Mouse (Mus musculus): Measurements from ENCODE around the gene Trafd1. TPM values are rescaled to one million over a fixed set of nuclear protein-coding genes. Genes with fewer than 3 reads are reported as not detected.
"Not testable (repeated sequence)": the region's sequence is repeated elsewhere in the genome, so short reads cannot be mapped to it uniquely, and the experiment has no call there.

The Trafd1 gene
- total RNA-seq, 2 experiments from 2014 or later: 78.1 to 94.1 TPM

DNA sequence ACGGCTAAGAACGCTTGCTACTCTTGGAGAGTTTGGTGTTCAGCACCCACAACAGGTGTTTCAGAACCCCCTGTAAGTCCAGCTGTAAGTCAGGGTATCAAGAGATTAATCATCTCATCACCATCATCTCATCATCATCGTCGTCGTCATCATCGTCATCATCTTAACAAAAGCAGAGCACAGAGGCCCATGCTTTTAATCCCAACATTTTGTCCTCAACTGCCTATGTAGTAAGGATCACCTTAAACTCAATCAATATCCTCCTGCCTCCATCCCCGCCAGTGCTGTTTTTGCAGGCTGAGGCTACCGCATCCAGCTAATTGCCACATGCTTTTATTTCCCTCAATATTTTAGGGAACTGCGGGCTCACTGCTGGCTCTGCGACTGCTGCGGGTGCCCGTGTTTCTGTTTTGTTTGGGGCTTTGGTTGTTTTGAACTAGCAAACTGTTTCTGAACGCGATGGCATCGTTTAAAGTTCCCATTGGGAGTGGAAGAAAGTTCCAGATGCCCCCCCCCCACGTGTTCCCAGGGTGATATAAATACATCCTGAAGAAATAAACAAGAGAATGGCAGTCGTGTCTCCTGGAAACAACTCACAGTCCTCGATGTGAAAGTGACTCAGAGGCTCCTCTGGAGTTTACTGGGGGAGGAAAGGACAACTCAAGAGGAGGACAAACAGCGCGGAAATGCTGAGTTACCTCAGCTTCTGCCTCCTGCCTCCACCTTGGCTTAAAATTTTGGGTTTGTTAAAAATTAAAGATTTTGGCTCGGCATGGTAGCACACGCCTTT lies 883 bp upstream of the Trafd1 start:
- ATAC-seq (ENCODE audit: poor library complexity, severe bottlenecking): peak; percentile 20; the same call in 1 of the 2 replicates

DNA sequence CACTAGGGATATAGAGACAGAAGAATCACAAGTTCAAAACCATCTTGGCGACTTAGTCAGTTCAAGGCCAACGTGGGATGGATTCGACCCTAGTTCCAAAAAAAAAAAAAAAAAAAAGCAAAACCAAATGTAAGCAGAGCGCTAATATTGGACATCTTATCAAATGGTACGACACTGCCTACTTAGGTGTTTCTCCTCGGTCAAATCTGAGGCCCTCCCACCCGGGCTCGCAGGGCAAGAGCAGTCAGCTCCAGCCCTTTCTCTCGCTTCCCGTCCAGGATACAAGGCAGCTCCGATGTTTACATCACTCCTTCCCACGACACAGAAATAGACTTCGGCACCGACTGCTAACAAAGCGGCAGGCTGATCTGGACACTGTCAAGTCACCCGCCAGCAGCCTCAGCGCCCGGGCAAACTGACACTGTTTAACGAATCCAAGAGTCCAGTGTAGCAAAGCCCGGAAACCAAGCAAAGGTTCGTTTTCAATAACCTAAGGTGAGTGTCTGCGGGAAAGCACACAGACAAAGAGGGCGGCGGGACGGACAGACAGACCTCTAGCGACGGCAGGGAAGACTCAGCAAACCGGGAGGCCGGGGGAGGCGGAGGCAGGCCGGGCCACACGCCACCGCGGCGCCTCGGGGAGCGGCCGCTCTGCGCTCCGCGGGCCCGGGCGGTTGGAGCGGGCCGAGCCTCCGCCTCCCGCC lies 523 bp downstream of the Trafd1 start:
- ATAC-seq (ENCODE audit: poor library complexity, severe bottlenecking): peak; percentile 9

GRCm38 (mm10) chr5:121383857-121384756 lies 1.3 kb downstream of the Trafd1 start:
- 0 out of 2 replicates have a peak, but pooled peaks have one; percentile 19 for ATAC-seq (ENCODE audit: poor library complexity, severe bottlenecking)

DNA sequence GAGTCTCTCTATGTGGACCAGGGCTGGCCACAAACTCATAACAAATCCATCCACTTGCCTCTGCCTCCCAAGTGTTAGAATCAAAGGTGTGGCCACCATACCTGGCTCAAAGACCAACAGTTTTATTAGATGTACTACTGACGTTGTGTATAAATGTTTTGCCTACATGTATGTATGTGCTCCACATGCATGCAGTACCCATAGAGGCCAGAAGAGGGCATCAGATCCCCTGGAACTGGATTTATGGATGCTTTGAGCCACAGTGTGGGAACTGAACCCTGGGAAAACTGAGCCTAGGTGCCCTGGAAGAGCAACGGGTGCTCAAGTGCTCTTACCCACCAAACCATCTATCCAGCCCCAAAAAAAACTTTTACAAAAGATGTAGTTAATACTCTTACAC lies 4.7 kb downstream of the Trafd1 start:
- ATAC-seq (ENCODE audit: poor library complexity, severe bottlenecking): no peak

DNA sequence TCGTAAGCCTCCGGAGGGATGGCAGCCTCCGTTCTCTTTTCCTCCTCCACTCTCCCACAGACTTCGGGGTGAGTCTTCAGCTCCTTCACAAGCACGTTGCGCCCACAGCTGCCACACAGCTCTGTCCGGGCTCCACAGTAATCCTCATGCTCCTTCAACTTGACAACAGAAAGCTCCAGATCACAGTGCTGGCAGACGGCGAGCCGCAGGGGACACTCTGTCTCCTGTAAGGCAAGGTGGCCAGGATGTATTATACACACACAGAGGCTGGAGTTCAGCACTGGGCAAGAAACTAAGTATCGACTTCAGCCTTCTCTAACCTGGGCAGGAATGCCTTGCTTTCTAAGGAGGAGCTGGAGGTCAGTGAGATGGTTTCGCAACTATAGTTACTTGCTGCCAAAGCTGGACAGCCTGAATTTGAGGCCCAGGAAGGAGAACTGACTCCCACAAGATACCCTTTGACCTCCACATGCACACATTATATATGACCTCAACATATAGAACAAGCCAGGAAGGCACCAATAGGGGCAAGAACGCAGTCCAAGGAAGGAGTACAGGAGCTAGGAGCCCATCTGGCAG lies 6.7 kb downstream of the Trafd1 start:
- no peak for ATAC-seq (ENCODE audit: poor library complexity, severe bottlenecking)

DNA sequence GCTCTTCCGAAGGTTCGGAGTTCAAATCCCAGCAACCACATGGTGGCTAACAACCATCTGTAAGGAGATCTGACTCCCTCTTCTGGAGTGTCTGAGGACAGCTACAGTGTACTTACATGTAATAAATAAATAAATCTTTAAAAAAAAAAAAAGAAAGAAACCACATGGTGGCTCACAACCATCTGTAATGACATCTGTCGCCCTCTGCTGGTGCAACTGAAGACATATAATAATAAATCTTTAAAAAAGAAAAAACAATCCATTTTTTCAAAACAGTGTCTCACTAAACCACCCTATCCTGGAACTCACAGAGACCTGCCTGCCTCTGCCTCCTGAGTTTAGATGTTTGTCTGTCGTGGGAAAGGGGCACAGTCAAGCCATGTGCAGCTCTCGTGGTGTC lies 8.5 kb downstream of the Trafd1 start:
- not testable (repeated sequence) for ATAC-seq (ENCODE audit: poor library complexity, severe bottlenecking)

DNA sequence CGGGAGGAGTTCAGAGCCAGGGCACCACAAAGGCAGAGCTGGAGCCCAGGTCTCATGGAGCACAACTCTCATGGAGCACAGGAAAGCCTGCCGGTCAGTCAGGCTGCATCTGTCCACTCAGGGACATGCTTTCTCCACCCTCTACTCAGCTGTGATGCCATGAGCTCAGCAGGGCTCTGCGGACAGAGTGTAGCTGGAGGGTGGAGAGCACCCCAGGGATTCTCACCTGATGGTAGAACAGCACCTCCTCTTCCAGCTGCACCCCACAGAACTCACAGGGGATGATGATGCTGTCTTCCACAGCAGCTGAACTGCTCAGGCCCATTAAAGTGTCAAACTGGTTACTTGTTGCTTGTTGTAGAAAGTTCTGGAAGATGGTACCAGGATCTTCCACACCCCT lies 10.6 kb downstream of the Trafd1 start:
- no peak for ATAC-seq (ENCODE audit: poor library complexity, severe bottlenecking)

DNA sequence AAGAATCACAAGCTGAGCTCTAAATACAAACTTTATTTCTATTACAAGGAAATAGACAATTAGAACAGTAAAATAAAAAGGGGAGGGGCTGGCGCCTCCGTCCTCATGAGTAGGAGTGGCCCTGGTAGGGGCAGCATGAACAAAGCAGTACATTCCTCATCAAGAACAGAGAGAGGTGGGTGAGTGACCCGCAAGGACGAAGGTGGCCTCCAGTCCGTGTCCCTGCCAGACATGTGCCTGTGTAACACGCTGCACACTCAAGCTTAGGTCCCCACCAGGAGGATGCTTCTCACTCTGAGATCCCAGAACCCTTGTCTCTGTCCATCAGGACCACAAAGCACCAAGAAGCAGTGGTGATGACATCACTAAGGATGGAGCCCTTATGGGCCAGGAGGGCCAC lies 13.7 kb downstream of the Trafd1 start:
- no peak for ATAC-seq (ENCODE audit: poor library complexity, severe bottlenecking)

- ATAC-seq (ENCODE audit: poor library complexity, severe bottlenecking): no peak; the same call in 1 of the 2 replicates
Measured at GRCm38 (mm10) chr5:121367255-121367654, 18.2 kb downstream of the Trafd1 start.

GRCm38 (mm10) chr5:121366449-121367225 lies 18.8 kb downstream of the Trafd1 start:
- no peak for ATAC-seq (ENCODE audit: poor library complexity, severe bottlenecking)

GRCm38 (mm10) chr5:121363441-121363840 lies 22.0 kb downstream of the Trafd1 start:
- ATAC-seq (ENCODE audit: poor library complexity, severe bottlenecking): no peak

- no peak for ATAC-seq (ENCODE audit: poor library complexity, severe bottlenecking)
Measured at GRCm38 (mm10) chr5:121361696-121362095, 23.7 kb downstream of the Trafd1 start.

DNA sequence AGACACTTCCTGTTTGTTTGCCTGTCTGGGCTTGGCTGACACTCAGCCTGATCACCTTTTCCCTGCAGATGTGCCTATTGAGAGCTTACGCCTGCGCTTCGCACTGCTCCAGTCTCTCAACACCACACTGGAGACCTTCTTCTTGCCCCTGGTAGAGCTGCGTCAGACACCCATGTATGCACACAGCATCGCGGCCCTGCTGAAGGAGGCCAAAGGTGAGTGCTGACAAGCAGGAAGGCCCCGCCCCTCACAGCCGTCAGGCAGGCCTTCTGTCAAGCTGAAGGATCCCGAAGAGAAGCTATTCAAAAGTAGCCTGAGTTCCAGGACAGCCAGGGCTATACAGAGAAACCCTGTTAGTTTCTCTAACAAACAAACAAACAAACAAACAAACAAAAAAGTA lies 26.2 kb downstream of the Trafd1 start:
- no peak for ATAC-seq (ENCODE audit: poor library complexity, severe bottlenecking)

DNA sequence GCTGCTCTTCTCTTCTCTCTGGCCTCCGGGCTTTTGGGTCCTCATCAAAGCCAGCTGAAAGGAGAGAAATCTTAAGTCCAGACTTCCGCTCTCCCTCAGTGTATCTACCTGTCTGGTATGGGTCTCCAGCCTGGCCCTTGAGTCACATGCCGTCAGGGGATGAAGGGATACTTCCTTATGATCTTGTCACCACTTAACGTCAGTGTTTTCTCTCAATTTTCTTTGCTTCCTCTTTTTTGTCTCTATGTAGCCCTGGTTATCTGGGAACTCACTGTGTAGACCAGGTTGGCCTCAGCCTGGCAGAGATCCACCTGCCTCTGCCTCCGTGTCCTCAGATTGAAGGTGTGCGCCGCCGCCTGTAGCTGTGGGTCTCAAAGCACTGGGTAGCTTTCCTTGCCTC lies 41.4 kb downstream of the Trafd1 start:
- ATAC-seq (ENCODE audit: poor library complexity, severe bottlenecking): peak; percentile 44; the same call in 1 of the 2 replicates

DNA sequence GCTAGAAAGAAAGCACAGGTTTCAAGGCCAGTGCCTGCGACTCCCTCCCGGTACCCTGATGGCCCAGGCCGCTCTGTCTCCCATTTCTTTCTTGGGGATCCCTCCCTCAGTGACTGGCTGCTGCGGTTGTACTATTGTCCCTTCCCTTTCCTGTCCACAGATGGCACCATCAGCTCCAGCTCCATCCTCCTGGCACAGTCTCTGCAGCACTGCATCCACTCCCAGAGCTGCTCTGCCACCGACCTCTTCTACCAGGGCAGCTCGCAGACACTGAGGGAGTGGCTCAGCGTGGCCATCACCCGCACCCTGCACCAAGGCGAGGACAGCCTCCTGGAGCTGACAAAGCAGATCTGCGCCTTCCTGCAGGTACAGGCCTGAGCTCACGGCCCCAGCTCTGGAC lies 42.9 kb downstream of the Trafd1 start:
- ATAC-seq (ENCODE audit: poor library complexity, severe bottlenecking): no peak

DNA sequence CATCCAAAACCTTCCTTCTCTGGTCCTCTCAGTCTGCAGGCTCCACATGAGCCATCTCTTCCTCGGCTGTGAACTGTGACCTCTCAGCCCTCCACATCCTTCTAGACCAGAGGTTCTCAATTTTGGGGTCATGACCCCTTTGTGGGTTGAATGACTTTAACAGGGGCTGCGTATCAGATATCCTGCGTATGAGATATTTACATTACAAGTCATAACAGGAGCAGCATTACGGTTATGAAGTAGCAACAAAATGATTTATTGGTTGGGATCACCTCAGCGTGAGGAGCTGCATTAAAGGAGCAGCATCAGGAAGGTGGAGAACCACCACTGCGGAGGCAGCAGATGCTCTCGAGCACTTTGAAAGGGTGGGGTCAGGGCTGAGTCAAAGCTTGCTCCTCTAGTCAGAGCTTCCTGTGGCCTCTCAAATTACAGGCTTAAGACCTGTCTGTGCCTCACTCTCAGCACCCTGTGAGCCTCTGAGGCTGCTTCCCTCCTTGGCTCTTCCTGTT lies 44.4 kb downstream of the Trafd1 start:
- peak; percentile 51 for ATAC-seq (ENCODE audit: poor library complexity, severe bottlenecking)

DNA sequence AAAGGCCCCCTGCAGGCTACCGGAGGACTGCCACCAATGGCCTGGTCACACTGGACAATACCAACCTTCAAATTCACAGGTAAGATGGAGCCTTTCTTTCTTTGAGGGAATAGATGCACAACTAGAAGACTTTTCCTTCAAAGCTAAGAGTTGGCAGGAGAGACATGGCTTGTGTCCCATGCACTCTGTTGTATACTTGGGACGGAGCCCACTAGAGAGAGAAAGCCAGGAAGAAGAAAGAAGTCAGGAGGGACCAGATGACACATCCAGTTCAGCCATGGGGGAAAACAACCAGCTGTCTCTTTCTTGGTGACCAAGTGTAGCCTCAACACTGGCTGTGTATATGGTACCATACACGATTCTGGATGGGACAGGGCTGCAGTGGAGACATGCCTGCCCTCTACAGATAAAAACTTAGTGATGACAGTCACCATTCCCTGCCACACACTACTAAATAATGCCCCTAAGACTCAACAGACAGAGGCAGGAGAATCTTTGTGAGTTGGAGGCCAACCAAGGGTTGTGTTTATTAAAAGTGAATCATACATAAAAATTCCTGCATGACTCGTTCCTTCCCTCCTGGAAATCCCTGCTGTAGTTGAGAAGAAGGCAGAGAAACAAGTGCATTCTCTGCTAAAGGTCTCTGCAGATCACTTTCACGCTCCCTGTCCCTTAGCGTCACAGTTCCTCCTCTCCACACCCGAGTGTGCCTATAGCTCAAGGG lies 45.8 kb downstream of the Trafd1 start:
- no peak for ATAC-seq (ENCODE audit: poor library complexity, severe bottlenecking)

DNA sequence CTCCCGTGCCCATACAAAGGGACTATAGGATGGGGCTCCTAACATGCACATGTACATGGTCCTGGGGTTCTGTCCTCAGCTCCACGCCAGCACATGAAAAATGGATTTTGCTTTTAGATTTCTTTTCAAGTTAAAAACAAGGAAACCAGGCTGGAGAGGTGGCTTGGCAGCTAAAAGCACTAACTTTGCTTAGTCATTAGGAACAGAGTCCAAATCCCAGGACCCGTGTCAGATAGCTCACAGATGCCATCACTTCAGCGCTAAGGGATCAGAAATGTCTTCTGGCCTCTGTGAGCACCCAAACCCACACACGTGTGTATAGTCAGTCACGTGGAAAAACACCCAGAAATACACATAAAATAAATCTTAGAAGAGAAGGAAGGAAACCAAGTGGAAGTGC lies 48.7 kb downstream of the Trafd1 start:
- ATAC-seq (ENCODE audit: poor library complexity, severe bottlenecking): no peak

DNA sequence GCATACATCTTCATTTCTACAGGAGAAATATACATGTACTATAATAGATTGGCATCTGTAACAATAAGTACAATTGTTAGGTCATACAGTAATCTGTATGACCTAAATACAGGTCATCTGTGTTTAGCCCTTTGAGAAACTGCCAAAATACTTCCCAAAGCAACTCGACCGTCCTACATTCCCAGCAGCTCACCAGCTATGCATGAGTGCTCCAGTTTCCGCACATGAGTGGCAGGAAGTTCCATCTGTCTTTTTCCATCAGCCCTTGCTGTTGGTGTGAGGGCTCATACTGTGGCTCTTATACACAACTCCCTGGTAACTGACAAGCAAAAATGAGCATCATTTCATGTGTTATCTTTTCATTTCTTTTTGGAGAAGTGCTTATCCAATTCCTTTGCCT lies 49.4 kb downstream of the Trafd1 start:
- no peak for ATAC-seq (ENCODE audit: poor library complexity, severe bottlenecking)

All from megakaryocyte, adult 5-6 weeks (primary cell).